Mouse (Mus musculus) intestine, postnatal 0 days (tissue): ENCODE measurements at regions not wholly inside any gene's neighbourhood (a gene's known extent, or its start where the extent isn't known, plus 50 kb on each side); places are given as distances from the start of the nearest gene placed in this dataset.

ENCODE experiments used
- ATAC-seq: fragments of 200-750 bp; cut with Nextera tagmentation; 2 replicates; pipeline ENCODE4 v1.8.0; 2017; ENCODE audit warnings: mild to moderate bottlenecking, moderate TSS enrichment, moderate library complexity
- H3K27ac ChIP-seq: fragments of 300-500 bp; sonication (generic); 2 replicates; pipeline ENCODE4 v1.5.1; 2014; ENCODE audit warnings: mild to moderate bottlenecking, low read depth, low read length, moderate library complexity
- H3K27me3 ChIP-seq: fragments of 300-500 bp; sonication (generic); replicated peaks from 2 replicates; pipeline ENCODE4 v1.6.1; 2014; ENCODE audit warnings: low read length, mixed read lengths; ENCODE audit not compliant: control insufficient read depth, insufficient read depth
- H3K36me3 ChIP-seq: fragments of 300-500 bp; sonication (generic); 2 replicates; pipeline ENCODE4 v1.6.1; 2014; ENCODE audit warnings: mild to moderate bottlenecking, moderate library complexity; ENCODE audit not compliant: control insufficient read depth, insufficient read depth
- H3K4me1 ChIP-seq: fragments of 300-500 bp; sonication (generic); replicated peaks from 2 replicates; pipeline ENCODE4 v1.6.1; 2014; ENCODE audit warnings: antibody characterized with exemption, low read length, mixed read lengths; ENCODE audit not compliant: control insufficient read depth, insufficient read depth
- H3K4me2 ChIP-seq: fragments of 300-500 bp; sonication (generic); replicated peaks from 2 replicates; pipeline ENCODE4 v1.6.1; 2014; ENCODE audit warnings: low read depth, mild to moderate bottlenecking, moderate library complexity
- H3K4me3 ChIP-seq: fragments of 300-500 bp; sonication (generic); 2 replicates; pipeline ENCODE4 v1.5.1; 2014; ENCODE audit warnings: low read depth, low read length
- H3K9ac ChIP-seq: fragments of 300-500 bp; sonication (generic); 2 replicates; pipeline ENCODE4 v1.6.1; 2014; ENCODE audit warnings: mild to moderate bottlenecking, low read depth, low read length
- H3K9me3 ChIP-seq: fragments of 300-500 bp; sonication (generic); 2 replicates; pipeline ENCODE4 v1.6.1; 2016; ENCODE audit warnings: mixed run types; ENCODE audit not compliant: control insufficient read depth
- CTCF ChIP-seq: sonication (generic); IDR thresholded peaks from 2 replicates; pipeline ENCODE4 v1.5.1; 2016; ENCODE audit warnings: low read depth, mild to moderate bottlenecking, control low read depth, antibody characterized with exemption, moderate library complexity
- WGBS: fragments of 180-500 bp; shearing (Covaris S2); extraction: QIAGEN DNeasy Blood & Tissue Kit; methylation state at CpG from one replicate; pipeline ENCODE4 v1.1.7; 2014; 5-methylcytosine and 5-hydroxymethylcytosine counted together

GRCm38 (mm10) chr4:95141253-95141652 is 89.2 kb upstream of the Jun start:
- H3K4me1 ChIP-seq = peaks cover 3% of the 10 kb centered on the region
- H3K27me3 ChIP-seq = no peaks in the 10 kb centered on the region
- H3K9me3 ChIP-seq = no peaks in the 10 kb centered on the region
- no peak overlapping the region for H3K4me3 ChIP-seq
- TF ChIP-seq CTCF = no peak
- ATAC-seq = peak; percentile 97
- H3K9ac ChIP-seq = no peak overlapping the region
- 35% methylated on average over 2 of the region's 2 CpGs for WGBS
- no peak overlapping the region for H3K4me2 ChIP-seq
- no peaks in the 10 kb centered on the region for H3K36me3 ChIP-seq
- no peak overlapping the region for H3K27ac ChIP-seq

GRCm38 (mm10) chr4:95143130-95143529 is 91.1 kb upstream of the Jun start:
- Histone ChIP-seq H3K9ac (no peak overlapping the region), H3K4me3 (no peak overlapping the region), H3K4me1 (peaks cover 3% of the 10 kb centered on the region), H3K27me3 (no peaks in the 10 kb centered on the region), H3K36me3 (no peaks in the 10 kb centered on the region), H3K9me3 (no peaks in the 10 kb centered on the region), H3K4me2 (no peak overlapping the region), H3K27ac (peak overlapping the region; percentile 73)
- whole genome bisulfite sequencing = 49% methylated on average over 4 of the region's 4 CpGs
- TF ChIP-seq CTCF = no peak
- 0 out of 2 replicates have a peak, but pooled peaks have one; percentile 24 for ATAC-seq

GRCm38 (mm10) chr4:95143668-95144067 is 91.6 kb upstream of the Jun start:
- Histone ChIP-seq H3K36me3 (no peaks in the 10 kb centered on the region), H3K9ac (no peak overlapping the region), H3K4me2 (no peak overlapping the region), H3K27ac (peak overlapping the region; percentile 73; the same call in 1 of the 2 replicates), H3K27me3 (no peaks in the 10 kb centered on the region), H3K9me3 (no peaks in the 10 kb centered on the region), H3K4me3 (no peak overlapping the region), H3K4me1 (peaks cover 3% of the 10 kb centered on the region)
- ATAC-seq = peak; percentile 89
- TF ChIP-seq CTCF = no peak
- 43% methylated on average over 5 of the region's 5 CpGs for WGBS

GRCm38 (mm10) chr4:95144440-95144839 is 92.4 kb upstream of the Jun start:
- peaks cover 3% of the 10 kb centered on the region for H3K4me1 ChIP-seq
- no peak overlapping the region for H3K9ac ChIP-seq
- H3K4me2 ChIP-seq = no peak overlapping the region
- no peak for ATAC-seq
- H3K36me3 ChIP-seq = no peaks in the 10 kb centered on the region
- no peak for TF ChIP-seq CTCF
- no peaks in the 10 kb centered on the region for H3K9me3 ChIP-seq
- H3K27ac ChIP-seq = no peak overlapping the region
- H3K4me3 ChIP-seq = no peak overlapping the region
- H3K27me3 ChIP-seq = no peaks in the 10 kb centered on the region

- H3K27me3 ChIP-seq = no peaks in the 10 kb centered on the region
- no peak overlapping the region for H3K27ac ChIP-seq
- H3K36me3 ChIP-seq = no peaks in the 10 kb centered on the region
- H3K4me3 ChIP-seq = no peak overlapping the region
- H3K9ac ChIP-seq = no peak overlapping the region
- H3K9me3 ChIP-seq = no peaks in the 10 kb centered on the region
- peaks cover 3% of the 10 kb centered on the region for H3K4me1 ChIP-seq
- no peak overlapping the region for H3K4me2 ChIP-seq
- TF ChIP-seq CTCF = no peak
- no peak for ATAC-seq
- 81% methylated on average over 5 of the region's 5 CpGs for WGBS
These were observed 94.2 kb upstream of the Jun start for GRCm38 (mm10) chr4:95146268-95146667.

GRCm38 (mm10) chr4:95148665-95149064 is 96.6 kb upstream of the Jun start:
- Histone ChIP-seq H3K36me3 (no peaks in the 10 kb centered on the region), H3K9ac (no peak overlapping the region), H3K9me3 (no peaks in the 10 kb centered on the region), H3K27me3 (no peaks in the 10 kb centered on the region), H3K4me3 (no peak overlapping the region), H3K4me2 (no peak overlapping the region), H3K27ac (no peak overlapping the region), H3K4me1 (no peaks in the 10 kb centered on the region)
- ATAC-seq = no peak
- TF ChIP-seq CTCF = no peak
- 75% methylated on average over 1 of the region's 1 CpGs for WGBS

- Histone ChIP-seq H3K27ac (no peak overlapping the region), H3K4me2 (no peak overlapping the region), H3K36me3 (no peaks in the 10 kb centered on the region), H3K27me3 (no peaks in the 10 kb centered on the region), H3K4me1 (peaks cover 9% of the 10 kb centered on the region), H3K4me3 (no peak overlapping the region), H3K9ac (no peak overlapping the region), H3K9me3 (no peaks in the 10 kb centered on the region)
- no peak for TF ChIP-seq CTCF
- WGBS = 89% methylated on average over 8 of the region's 8 CpGs
- ATAC-seq = no peak
These were observed 99.7 kb upstream of the Jun start for GRCm38 (mm10) chr4:95151678-95152077.
